Mouse (Mus musculus) small intestine, adult 2 months (tissue): ENCODE measurements at regions not wholly inside any gene's neighbourhood (a gene's known extent, or its start where the extent isn't known, plus 50 kb on each side); places are given as distances from the start of the nearest gene placed in this dataset.

Experiments
- CTCF ChIP-seq: fragments of 200-500 bp; IDR thresholded peaks from 2 replicates; pipeline ENCODE4 v1.5.1; 2012; ENCODE audit warnings: low read depth, mild to moderate bottlenecking, control low read depth, inconsistent platforms, low read length, moderate library complexity, mixed read lengths; ENCODE audit not compliant: insufficient replicate concordance, insufficient read length; ENCODE audit errors: extremely low read depth
- POLR2A ChIP-seq: fragments of 200-500 bp; IDR thresholded peaks from 2 replicates; pipeline ENCODE4 v1.6.1; 2012; ENCODE audit warnings: low read depth, mild to moderate bottlenecking, control low read depth, inconsistent platforms, low read length, moderate library complexity

DNA sequence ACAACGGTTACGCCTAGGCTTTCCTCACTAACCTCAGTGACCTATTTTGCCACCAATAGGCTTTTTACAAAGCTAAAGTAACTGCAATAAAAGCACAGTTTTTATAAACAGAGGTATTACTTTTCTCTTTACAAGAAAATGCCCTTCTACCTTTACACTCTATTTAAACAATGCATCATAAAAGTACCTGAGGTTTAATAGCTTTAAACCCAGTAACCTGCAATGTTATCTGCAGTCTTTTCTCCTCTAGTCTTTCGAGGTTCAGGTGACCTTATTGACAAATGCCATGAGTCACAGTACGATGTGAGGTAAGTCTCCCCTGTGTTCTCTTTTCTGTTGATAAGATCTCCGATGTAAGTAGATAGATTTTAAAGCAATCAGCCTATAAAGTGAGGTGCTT is 320.3 kb upstream of the Atp2b1 start:
- no peak for TF ChIP-seq POLR2A
- TF ChIP-seq CTCF = no peak
